14 mouse cellular contexts compared by ENCODE assay signal in genomic region chr11:110522906-110523305, GRCm38 (mm10).
"Had no signal": no experiment of that assay in that cellular context is flagged by ENCODE, and none has a peak within 500 bp of the region (broad histone marks: within the 10 kb centered on the region; RNA-seq: fewer than 3 reads in every experiment).

No protein-coding gene starts in this region.

- DNase-seq: gastrocnemius, postnatal 14 days; gastrocnemius, postnatal 36 days; heart, adult 18-20 months; heart, postnatal 14 days; heart, postnatal 36 days; kidney, adult 11 months; kidney, adult 2 months; kidney, adult 9 months; kidney, postnatal 14 days; kidney, postnatal 36 days; layer of hippocampus, adult 9-11 months; layer of hippocampus, postnatal 36 days; left cerebral cortex, postnatal 4 days; lung, adult 18-20 months had no signal
